Mouse (Mus musculus) embryonic facial prominence, embryonic 11.5 days (tissue): ENCODE data around the gene Ndufc1. TPM values are rescaled to one million over a fixed set of nuclear protein-coding genes. Genes with fewer than 3 reads are reported as not detected.
A peak's percentile ranks its signal among the peaks of the same experiment; 100 is the strongest.

Source experiments
- ATAC-seq: fragments of 200-750 bp; cut with Nextera tagmentation; replicated peaks from 2 replicates; pipeline ENCODE4 v1.8.0; 2017; ENCODE audit warnings: low read depth; ENCODE audit not compliant: insufficient number of reproducible peaks, low FRiP score, low TSS enrichment
- DNase-seq: peaks from one replicate; pipeline ENCODE4 v3.0.0-alpha.2; 2015; ENCODE audit warnings: low spot score
- H3K27ac ChIP-seq: fragments of 300-500 bp; sonication (generic); replicated peaks from 2 replicates; pipeline ENCODE4 v1.5.1; 2014; ENCODE audit warnings: mild to moderate bottlenecking, low read depth, low read length, control low read depth
- H3K27me3 ChIP-seq: fragments of 300-500 bp; sonication (generic); 2 replicates; pipeline ENCODE4 v1.6.1; 2014; ENCODE audit warnings: mild to moderate bottlenecking, low read length, moderate library complexity, mixed read lengths; ENCODE audit not compliant: control insufficient read depth, insufficient read depth
- H3K36me3 ChIP-seq: fragments of 300-500 bp; sonication (generic); replicated peaks from 2 replicates; pipeline ENCODE4 v1.6.1; 2014; ENCODE audit warnings: low read depth, mild to moderate bottlenecking, low read length, moderate library complexity, mixed read lengths; ENCODE audit not compliant: control insufficient read depth, insufficient read depth
- H3K4me1 ChIP-seq: fragments of 300-500 bp; sonication (generic); 2 replicates; pipeline ENCODE4 v1.6.1; 2014; ENCODE audit warnings: low read length, mixed read lengths; ENCODE audit not compliant: control insufficient read depth, insufficient read depth
- H3K4me2 ChIP-seq: fragments of 300-500 bp; sonication (generic); 2 replicates; pipeline ENCODE4 v1.6.1; 2014; ENCODE audit warnings: low read depth, mild to moderate bottlenecking, control low read depth, low read length, moderate library complexity
- H3K4me3 ChIP-seq: fragments of 300-500 bp; sonication (generic); 2 replicates; pipeline ENCODE4 v1.5.1; 2014; ENCODE audit warnings: low read depth, low read length, control low read depth
- H3K9ac ChIP-seq: fragments of 300-500 bp; sonication (generic); replicated peaks from 2 replicates; pipeline ENCODE4 v1.6.1; 2014; ENCODE audit warnings: mild to moderate bottlenecking, control low read depth, low read length
- H3K9me3 ChIP-seq: fragments of 300-500 bp; sonication (generic); replicated peaks from 2 replicates; pipeline ENCODE4 v1.6.1; 2016; ENCODE audit warnings: mild to moderate bottlenecking, low read length, inconsistent platforms, mixed read lengths; ENCODE audit not compliant: control insufficient read depth
- WGBS: fragments of 180-500 bp; shearing (Covaris S2); extraction: QIAGEN DNeasy Blood & Tissue Kit; methylation state at CpG from one replicate; pipeline ENCODE4 v1.1.7; 2014; 5-methylcytosine and 5-hydroxymethylcytosine counted together
- polyA plus RNA-seq: library from polyadenylated mRNA; unstranded; fragments of >200 nt; fragmentation: Nextera tagmentation; extraction: Ambion mirVana; gene quantifications from 2 replicates; pipeline ENCODE4 v1.2.1, GENCODE M21; 2014

Gene Ndufc1
- polyA plus RNA-seq, 1 experiment from 2014 or later: 722 TPM

- 42% methylated on average over 12 of the region's 12 CpGs for WGBS
- Histone ChIP-seq H3K9ac (no peak overlapping the region), H3K9me3 (no peaks in the 10 kb centered on the region), H3K4me1 (peaks cover 2% of the 10 kb centered on the region; the same call in 1 of the 2 replicates), H3K27me3 (no peaks in the 10 kb centered on the region), H3K4me2 (no peak overlapping the region), H3K36me3 (no peaks in the 10 kb centered on the region), H3K4me3 (no peak overlapping the region), H3K27ac (no peak overlapping the region)
- no peak for ATAC-seq
- DNase-seq: no peak
These were observed 22.2 kb downstream of the Ndufc1 start for GRCm38 (mm10) chr3:51386441-51387133.

- no peak overlapping the region for H3K27ac ChIP-seq
- no peaks in the 10 kb centered on the region for H3K4me1 ChIP-seq
- no peak overlapping the region for H3K4me3 ChIP-seq
- no peaks in the 10 kb centered on the region for H3K36me3 ChIP-seq
- ATAC-seq (no peak), DNase-seq (no peak)
- 65% methylated on average over 12 of the region's 12 CpGs for WGBS
- H3K9ac ChIP-seq: no peak overlapping the region
- no peak overlapping the region for H3K4me2 ChIP-seq
- no peaks in the 10 kb centered on the region for H3K9me3 ChIP-seq
- H3K27me3 ChIP-seq: no peaks in the 10 kb centered on the region
These were observed 25.4 kb downstream of the Ndufc1 start for GRCm38 (mm10) chr3:51383409-51383808.

GRCm38 (mm10) chr3:51380660-51381014 lies 28.2 kb downstream of the Ndufc1 start:
- H3K9me3 ChIP-seq: no peaks in the 10 kb centered on the region
- DNase-seq (no peak), ATAC-seq (no peak)
- H3K27ac ChIP-seq: no peak overlapping the region
- H3K4me2 ChIP-seq: no peak overlapping the region
- H3K36me3 ChIP-seq: no peaks in the 10 kb centered on the region
- H3K4me1 ChIP-seq: no peaks in the 10 kb centered on the region
- H3K9ac ChIP-seq: no peak overlapping the region
- no peaks in the 10 kb centered on the region for H3K27me3 ChIP-seq
- WGBS: 77% methylated on average over 2 of the region's 5 CpGs
- no peak overlapping the region for H3K4me3 ChIP-seq

GRCm38 (mm10) chr3:51379786-51380659 lies 28.8 kb downstream of the Ndufc1 start:
- Histone ChIP-seq H3K27ac (no peak overlapping the region), H3K4me2 (no peak overlapping the region), H3K4me1 (no peaks in the 10 kb centered on the region), H3K4me3 (no peak overlapping the region), H3K9me3 (no peaks in the 10 kb centered on the region), H3K9ac (no peak overlapping the region), H3K27me3 (no peaks in the 10 kb centered on the region), H3K36me3 (no peaks in the 10 kb centered on the region)
- ATAC-seq: no peak
- no peak for DNase-seq
- 74% methylated on average over 5 of the region's 5 CpGs for WGBS

- Histone ChIP-seq H3K27me3 (no peaks in the 10 kb centered on the region), H3K36me3 (no peaks in the 10 kb centered on the region), H3K4me1 (no peaks in the 10 kb centered on the region), H3K4me2 (peak overlapping the region; percentile 7; the same call in 1 of the 2 replicates), H3K9ac (no peak overlapping the region; the same call in 1 of the 2 replicates), H3K4me3 (peak overlapping the region; percentile 11; the same call in 1 of the 2 replicates), H3K27ac (no peak overlapping the region), H3K9me3 (no peaks in the 10 kb centered on the region)
- no peak for ATAC-seq
- DNase-seq: no peak
- WGBS: 79% methylated on average over 3 of the region's 3 CpGs
These were observed 30.2 kb downstream of the Ndufc1 start for GRCm38 (mm10) chr3:51378665-51378946.

- Histone ChIP-seq H3K9ac (no peak overlapping the region; the same call in 1 of the 2 replicates), H3K9me3 (no peaks in the 10 kb centered on the region), H3K27me3 (no peaks in the 10 kb centered on the region), H3K4me2 (peak overlapping the region; percentile 7), H3K4me3 (peak overlapping the region; percentile 11; the same call in 1 of the 2 replicates), H3K36me3 (no peaks in the 10 kb centered on the region), H3K4me1 (no peaks in the 10 kb centered on the region), H3K27ac (no peak overlapping the region)
- ATAC-seq: 0 out of 2 replicates have a peak, but pooled peaks have one; percentile 8
- WGBS: 42% methylated on average over 31 of the region's 31 CpGs
- DNase-seq: peak; percentile 82
These were observed 30.7 kb downstream of the Ndufc1 start for GRCm38 (mm10) chr3:51377878-51378664.

GRCm38 (mm10) chr3:51375307-51376265 lies 33.2 kb downstream of the Ndufc1 start:
- H3K36me3 ChIP-seq: no peaks in the 10 kb centered on the region
- H3K4me1 ChIP-seq: no peaks in the 10 kb centered on the region
- H3K9ac ChIP-seq: no peak overlapping the region
- H3K9me3 ChIP-seq: no peaks in the 10 kb centered on the region
- no peak for ATAC-seq
- WGBS: 86% methylated on average over 19 of the region's 19 CpGs
- H3K27ac ChIP-seq: no peak overlapping the region
- H3K4me3 ChIP-seq: no peak overlapping the region
- no peak overlapping the region for H3K4me2 ChIP-seq
- H3K27me3 ChIP-seq: no peaks in the 10 kb centered on the region
- DNase-seq: no peak
